Mouse (Mus musculus): Measurements from ENCODE around the gene Rxra.

GRCm38 (mm10) chr2:27715221-27715620, 39.0 kb downstream of the Rxra start:
- TF ChIP-seq CTCF (IDR thresholded peaks at IDR 0.05; ENCODE audit: extremely low read depth, insufficient read depth, insufficient read length, insufficient replicate concordance) (no peak), POLR2A (IDR thresholded peaks at IDR 0.05; ENCODE audit: low read depth, low read length) (no peak)

Measured in spleen, adult 2 months (tissue).